Mouse (Mus musculus) MEL (cell line): ENCODE data around the gene Tbc1d2. TPM values are rescaled to one million over a fixed set of nuclear protein-coding genes. Genes with fewer than 3 reads are reported as not detected.

Experiments used
- DNase-seq: peaks from one replicate; pipeline ENCODE4 v3.0.0; 2011; ENCODE audit warnings: low read depth, low spot score
- H3K27ac ChIP-seq: 2 replicates; pipeline ENCODE4 v1.5.1; 2012; ENCODE audit warnings: low read depth, mild to moderate bottlenecking, control low read depth, low read length, moderate library complexity; ENCODE audit not compliant: control insufficient read depth
- H3K27me3 ChIP-seq, 2 experiments: fragments of 150-350 bp in 1 of 2; sonication (generic) in 1 of 2; 2 replicates each; pipeline ENCODE4 v1.6.1; 2012; ENCODE audit warnings: low read length in 2 of 2, mild to moderate bottlenecking in 2 of 2, improper control_type of control experiment in 1 of 2, moderate library complexity in 1 of 2; ENCODE audit not compliant: insufficient read depth in 2 of 2, control insufficient read depth in 1 of 2
- H3K36me3 ChIP-seq, 2 experiments: 2 replicates each; pipeline ENCODE4 v1.6.1; 2012 to 2014; ENCODE audit warnings: low read length in 2 of 2, improper control_type of control experiment in 1 of 2, inconsistent platforms in 1 of 2, mild to moderate bottlenecking in 1 of 2; ENCODE audit not compliant: insufficient read depth in 2 of 2, control insufficient read depth in 1 of 2
- H3K4me1 ChIP-seq, 2 experiments: fragments of 150-350 bp in 1 of 2; sonication (generic) in 1 of 2; 2 replicates each; pipeline ENCODE4 v1.6.1; 2012; ENCODE audit warnings: low read length in 2 of 2, improper control_type of control experiment in 1 of 2, mild to moderate bottlenecking in 1 of 2; ENCODE audit not compliant: insufficient read depth in 2 of 2, control insufficient read depth in 1 of 2
- H3K4me3 ChIP-seq, 2 experiments: fragments of 150-350 bp in 1 of 2; sonication (generic) in 1 of 2; 2 replicates each; pipeline ENCODE4 v1.5.1; 2012; ENCODE audit warnings: low read depth in 2 of 2, low read length in 2 of 2, mild to moderate bottlenecking in 2 of 2, moderate library complexity in 2 of 2, control low read depth in 1 of 2, improper control_type of control experiment in 1 of 2; ENCODE audit not compliant: control insufficient read depth in 1 of 2, insufficient read depth in 1 of 2
- H3K79me2 ChIP-seq: 2 replicates; pipeline ENCODE4 v1.6.1; 2012; ENCODE audit warnings: mild to moderate bottlenecking, low read length, moderate library complexity; ENCODE audit not compliant: control insufficient read depth, poor library complexity, insufficient read depth
- H3K9ac ChIP-seq: 2 replicates; pipeline ENCODE4 v1.6.1; 2012; ENCODE audit warnings: low read depth, mild to moderate bottlenecking, control low read depth, low read length, moderate library complexity; ENCODE audit not compliant: control insufficient read depth, poor library complexity, severe bottlenecking
- H3K9me3 ChIP-seq: fragments of 150-350 bp; sonication (generic); replicated peaks from 2 replicates; pipeline ENCODE4 v1.6.1; 2012; ENCODE audit warnings: mild to moderate bottlenecking, low read length, improper control_type of control experiment, moderate library complexity; ENCODE audit not compliant: insufficient read depth
- BHLHE40 ChIP-seq: IDR thresholded peaks from 2 replicates; pipeline ENCODE4 v1.6.1; 2012; ENCODE audit warnings: low read depth, mild to moderate bottlenecking, inconsistent platforms, low read length, improper control_type of control experiment, borderline replicate concordance
- CHD1 ChIP-seq: IDR thresholded peaks from 2 replicates; pipeline ENCODE4 v1.6.1; 2012; ENCODE audit warnings: low read depth, mild to moderate bottlenecking, inconsistent platforms, low read length, improper control_type of control experiment
- CHD2 ChIP-seq: IDR thresholded peaks from 2 replicates; pipeline ENCODE4 v1.6.1; 2011; ENCODE audit warnings: low read length, improper control_type of control experiment
- CTCF ChIP-seq, 3 experiments: IDR thresholded peaks in 2 of 3; conservative IDR thresholded peaks in 1 of 3; 2 replicates each; pipeline ENCODE4 v1.5.1; 2011 to 2012; ENCODE audit warnings: low read length in 3 of 3, low read depth in 2 of 3, mild to moderate bottlenecking in 2 of 3, improper control_type of control experiment in 1 of 3, inconsistent platforms in 1 of 3, mixed read lengths in 1 of 3, moderate library complexity in 1 of 3; ENCODE audit not compliant: control insufficient read depth in 1 of 3, insufficient read depth in 1 of 3, poor library complexity in 1 of 3, severe bottlenecking in 1 of 3
- E2F4 ChIP-seq: IDR thresholded peaks from 2 replicates; pipeline ENCODE4 v1.6.1; 2011; ENCODE audit warnings: low read depth, low read length, improper control_type of control experiment, borderline replicate concordance
- EP300 ChIP-seq, 2 experiments: IDR thresholded peaks; 2 replicates each; pipeline ENCODE4 v1.6.1; 2011; ENCODE audit warnings: improper control_type of control experiment in 2 of 2, low read length in 2 of 2, low read depth in 1 of 2, mild to moderate bottlenecking in 1 of 2
- ETS1 ChIP-seq: IDR thresholded peaks from 2 replicates; pipeline ENCODE4 v1.6.1; 2012; ENCODE audit warnings: low read depth, mild to moderate bottlenecking, inconsistent platforms, low read length, improper control_type of control experiment, moderate library complexity
- GATA1 ChIP-seq: IDR thresholded peaks from 2 replicates; pipeline ENCODE4 v1.6.1; 2011; ENCODE audit warnings: low read depth, low read length, improper control_type of control experiment
- JUND ChIP-seq: IDR thresholded peaks from 2 replicates; pipeline ENCODE4 v1.6.1; 2011; ENCODE audit warnings: low read depth, mild to moderate bottlenecking, improper control_type of control experiment, low read length
- KAT2A ChIP-seq: conservative IDR thresholded peaks from 2 replicates; pipeline ENCODE4 v1.6.1; 2012; ENCODE audit warnings: low read depth, low read length, improper control_type of control experiment, inconsistent platforms
- MAFK ChIP-seq: IDR thresholded peaks from 2 replicates; pipeline ENCODE4 v1.6.1; 2011; ENCODE audit warnings: low read depth, mild to moderate bottlenecking, low read length, improper control_type of control experiment, borderline replicate concordance
- MAX ChIP-seq: IDR thresholded peaks from 2 replicates; pipeline ENCODE4 v1.6.1; 2011; ENCODE audit warnings: low read length, improper control_type of control experiment
- MEF2A ChIP-seq: IDR thresholded peaks from 2 replicates; pipeline ENCODE4 v1.6.1; 2014; ENCODE audit warnings: low read depth, mild to moderate bottlenecking, inconsistent platforms, low read length, improper control_type of control experiment; ENCODE audit not compliant: poor library complexity, insufficient replicate concordance, severe bottlenecking; ENCODE audit errors: extremely low read depth
- MXI1 ChIP-seq: IDR thresholded peaks from 2 replicates; pipeline ENCODE4 v1.6.1; 2011; ENCODE audit warnings: mild to moderate bottlenecking, low read depth, low read length, improper control_type of control experiment
- MYB ChIP-seq: IDR thresholded peaks from 2 replicates; pipeline ENCODE4 v1.6.1; 2011; ENCODE audit warnings: mild to moderate bottlenecking, low read depth, low read length, improper control_type of control experiment
- MYC ChIP-seq: IDR thresholded peaks from 2 replicates; pipeline ENCODE4 v1.6.1; 2011; ENCODE audit warnings: low read depth, mild to moderate bottlenecking, low read length, improper control_type of control experiment, moderate library complexity
- NELFE ChIP-seq: IDR thresholded peaks from 2 replicates; pipeline ENCODE4 v1.6.1; 2011; ENCODE audit warnings: low read depth, low read length, improper control_type of control experiment
- NRF1 ChIP-seq: IDR thresholded peaks from 2 replicates; pipeline ENCODE4 v1.6.1; 2014; ENCODE audit warnings: low read depth, mild to moderate bottlenecking, inconsistent platforms, low read length, improper control_type of control experiment, moderate library complexity; ENCODE audit not compliant: poor library complexity, insufficient read depth, severe bottlenecking
- POLR2A ChIP-seq, 2 experiments: IDR thresholded peaks; 2 replicates each; pipeline ENCODE4 v1.6.1; 2011 to 2012; ENCODE audit warnings: low read length in 2 of 2, mild to moderate bottlenecking in 2 of 2, control low read depth in 1 of 2, improper control_type of control experiment in 1 of 2, low read depth in 1 of 2, moderate library complexity in 1 of 2; ENCODE audit not compliant: control insufficient read depth in 1 of 2, insufficient read depth in 1 of 2, poor library complexity in 1 of 2
- POLR2AphosphoS2 ChIP-seq: IDR thresholded peaks from 2 replicates; pipeline ENCODE4 v1.6.1; 2011; ENCODE audit warnings: low read length, improper control_type of control experiment
- TBP ChIP-seq: IDR thresholded peaks from 2 replicates; pipeline ENCODE4 v1.8.0; 2011; ENCODE audit warnings: low read depth, low read length, improper control_type of control experiment
- TCF12 ChIP-seq: IDR thresholded peaks from 2 replicates; pipeline ENCODE4 v1.6.1; 2014; ENCODE audit warnings: low read depth, mild to moderate bottlenecking, inconsistent platforms, low read length, improper control_type of control experiment, moderate library complexity
- UBTF ChIP-seq: IDR thresholded peaks from 2 replicates; pipeline ENCODE4 v1.6.1; 2012; ENCODE audit warnings: low read depth, mild to moderate bottlenecking, inconsistent platforms, low read length, improper control_type of control experiment, moderate library complexity, borderline replicate concordance; ENCODE audit not compliant: insufficient read depth
- ZKSCAN1 ChIP-seq: IDR thresholded peaks from 2 replicates; pipeline ENCODE4 v1.6.1; 2012; ENCODE audit warnings: low read depth, mild to moderate bottlenecking, inconsistent platforms, low read length, improper control_type of control experiment, moderate library complexity
- ZMIZ1 ChIP-seq: IDR thresholded peaks from 2 replicates; pipeline ENCODE4 v1.6.1; 2012; ENCODE audit warnings: low read depth, mild to moderate bottlenecking, inconsistent platforms, low read length, improper control_type of control experiment, moderate library complexity
- ZNF384 ChIP-seq: IDR thresholded peaks from 2 replicates; pipeline ENCODE4 v1.6.1; 2012; ENCODE audit warnings: low read depth, mild to moderate bottlenecking, inconsistent platforms, low read length, improper control_type of control experiment
- polyA plus RNA-seq, 2 experiments: library from polyadenylated mRNA; stranded (reverse) in 1 of 2; unstranded in 1 of 2; fragments of >175 nt in 1 of 2; fragments of >200 nt in 1 of 2; gene quantifications; 2 replicates each; pipeline versions ENCODE4 v1.2.1 to v1.2.4; 2012; ENCODE audit warnings: low replicate concordance in 2 of 2, low read depth in 1 of 2; ENCODE audit not compliant: insufficient read length in 2 of 2, insufficient read depth in 1 of 2, missing spikeins in 1 of 2
- total RNA-seq: library from RNA; depleted of rRNA; stranded (reverse); fragments of 300-350 nt; gene quantifications from 2 replicates; pipeline ENCODE4 v1.2.3, GENCODE M21; 2012

Gene Tbc1d2
- total and polyA plus RNA-seq, 3 experiments, result 0.19 to 0.36 TPM; not detected in 1

GRCm38 (mm10) chr4:46649161-46649560 is 848 bp downstream of the Tbc1d2 start:
- H3K9me3 ChIP-seq, result no peaks in the 10 kb centered on the region
- H3K27ac ChIP-seq, result no peak overlapping the region
- no peak overlapping the region for H3K9ac ChIP-seq
- no peak overlapping the region for H3K4me3 ChIP-seq
- DNase-seq, result no peak
- no peaks in the 10 kb centered on the region for H3K36me3 ChIP-seq
- no peaks in the 10 kb centered on the region for H3K4me1 ChIP-seq
- H3K27me3 ChIP-seq, result peaks cover 7 to 9% of the 10 kb centered on the region in 2 experiments
- no peaks in the 10 kb centered on the region for H3K79me2 ChIP-seq
- TF ChIP-seq E2F4 (no peak), TCF12 (no peak), MYB (no peak), CHD1 (no peak), MYC (no peak), NELFE (no peak), ZNF384 (no peak), TBP (no peak), JUND (no peak), GATA1 (no peak), MAFK (no peak), POLR2AphosphoS2 (no peak), CTCF (IDR thresholded peaks at IDR 0.05 in 2 of 3, conservative IDR thresholded peaks at IDR 0.05 in 1 of 3; ENCODE audit: control insufficient read depth in 1 of 3, insufficient read depth in 1 of 3, low read depth in 2 of 3, low read length in 3 of 3, poor library complexity in 1 of 3, severe bottlenecking in 1 of 3) (no peak), MEF2A (no peak), KAT2A (no peak)

- Histone ChIP-seq H3K27ac (no peak overlapping the region), H3K27me3 (peaks cover 3 to 5% of the 10 kb centered on the region in 2 experiments; a peak in 3 of 4 replicates), H3K36me3 (no peaks in the 10 kb centered on the region), H3K79me2 (no peaks in the 10 kb centered on the region), H3K9ac (no peak overlapping the region), H3K4me1 (no peaks in the 10 kb centered on the region), H3K9me3 (no peaks in the 10 kb centered on the region), H3K4me3 (no peak overlapping the region)
- TF ChIP-seq CTCF (IDR thresholded peaks at IDR 0.05 in 2 of 3, conservative IDR thresholded peaks at IDR 0.05 in 1 of 3; ENCODE audit: control insufficient read depth in 1 of 3, insufficient read depth in 1 of 3, low read depth in 2 of 3, low read length in 3 of 3, poor library complexity in 1 of 3, severe bottlenecking in 1 of 3), result no peak
- TF ChIP-seq JUND, result no peak
- TF ChIP-seq CHD2, result no peak
- no peak for TF ChIP-seq E2F4
- TF ChIP-seq ZKSCAN1, result no peak
- TF ChIP-seq UBTF, result no peak
- no peak for TF ChIP-seq GATA1
- TF ChIP-seq NRF1, result no peak
- TF ChIP-seq MXI1, result no peak
- TF ChIP-seq ZMIZ1, result no peak
- no peak for TF ChIP-seq POLR2AphosphoS2
- TF ChIP-seq EP300 (IDR thresholded peaks at IDR 0.05; ENCODE audit: low read depth in 1 of 2, low read length in 2 of 2), result no peak
- no peak for TF ChIP-seq MEF2A
- no peak for TF ChIP-seq ETS1
- TF ChIP-seq MAX, result no peak
- TF ChIP-seq BHLHE40, result no peak
- no peak for TF ChIP-seq POLR2A (IDR thresholded peaks at IDR 0.05; ENCODE audit: control insufficient read depth in 1 of 2, insufficient read depth in 1 of 2, low read depth in 1 of 2, low read length in 2 of 2, poor library complexity in 1 of 2)
- DNase-seq, result no peak
Measured at GRCm38 (mm10) chr4:46643676-46644112, 6.3 kb downstream of the Tbc1d2 start.
